Mouse (Mus musculus) liver, embryonic 14.5 days (tissue): ENCODE measurements around the gene Tbc1d16. TPM values are rescaled to one million over a fixed set of nuclear protein-coding genes. Genes with fewer than 3 reads are reported as not detected.
"Not testable (repeated sequence)": the region's sequence is repeated elsewhere in the genome, so short reads cannot be mapped to it uniquely, and the experiment has no call there.

ENCODE experiments used
- ATAC-seq: fragments of 200-750 bp; cut with Nextera tagmentation; 2 replicates; pipeline ENCODE4 v1.8.0; 2017; ENCODE audit warnings: moderate number of reproducible peaks, mild to moderate bottlenecking, moderate library complexity; ENCODE audit not compliant: insufficient read depth
- DNase-seq, 3 experiments: peaks; one replicate each; pipeline ENCODE4 v3.0.0-alpha.2; 2012 to 2013; ENCODE audit warnings: low read depth in 3 of 3, low spot score in 3 of 3
- H3K27ac ChIP-seq: fragments of 300-500 bp; sonication (generic); 2 replicates; pipeline ENCODE4 v1.5.1; 2014; ENCODE audit warnings: moderate library complexity, mild to moderate bottlenecking, control low read depth, inconsistent platforms
- H3K27me3 ChIP-seq: fragments of 300-500 bp; sonication (generic); 2 replicates; pipeline ENCODE4 v1.6.1; 2014; ENCODE audit warnings: mild to moderate bottlenecking, low read length, moderate library complexity; ENCODE audit not compliant: control insufficient read depth, insufficient read depth
- H3K36me3 ChIP-seq: fragments of 300-500 bp; sonication (generic); replicated peaks from 2 replicates; pipeline ENCODE4 v1.6.1; 2014; ENCODE audit warnings: low read depth; ENCODE audit not compliant: control insufficient read depth, insufficient read depth
- H3K4me1 ChIP-seq, 2 experiments: fragments of 200-500 bp in 1 of 2; fragments of 300-500 bp in 1 of 2; sonication (generic) in 1 of 2; replicated peaks; 2 replicates each; pipeline ENCODE4 v1.6.1; 2012 to 2014; ENCODE audit warnings: antibody characterized with exemption in 1 of 2, inconsistent platforms in 1 of 2, low read length in 1 of 2; ENCODE audit not compliant: control insufficient read depth in 2 of 2, insufficient read depth in 2 of 2
- H3K4me2 ChIP-seq: fragments of 300-500 bp; sonication (generic); 2 replicates; pipeline ENCODE4 v1.6.1; 2014; ENCODE audit warnings: low read depth, mild to moderate bottlenecking, control low read depth, moderate library complexity
- H3K4me3 ChIP-seq, 2 experiments: fragments of 200-500 bp in 1 of 2; fragments of 300-500 bp in 1 of 2; sonication (generic) in 1 of 2; 2 replicates each; pipeline ENCODE4 v1.5.1; 2012 to 2014; ENCODE audit warnings: low read depth in 2 of 2, low read length in 2 of 2, mild to moderate bottlenecking in 2 of 2, control low read depth in 1 of 2, inconsistent platforms in 1 of 2, moderate library complexity in 1 of 2; ENCODE audit not compliant: insufficient read depth in 1 of 2
- H3K9ac ChIP-seq: fragments of 300-500 bp; sonication (generic); replicated peaks from 2 replicates; pipeline ENCODE4 v1.6.1; 2014; ENCODE audit warnings: mild to moderate bottlenecking, control low read depth, moderate library complexity
- H3K9me3 ChIP-seq: fragments of 300-500 bp; sonication (generic); 2 replicates; pipeline ENCODE4 v1.6.1; 2016; ENCODE audit warnings: low read length, mixed read lengths; ENCODE audit not compliant: control insufficient read depth
- CTCF ChIP-seq: IDR thresholded peaks from 2 replicates; pipeline ENCODE4 v1.5.1; 2016; ENCODE audit warnings: antibody characterized with exemption, low read depth, control low read depth
- EP300 ChIP-seq: IDR thresholded peaks from 2 replicates; pipeline ENCODE4 v1.6.1; 2016; ENCODE audit warnings: antibody characterized with exemption, low read depth
- WGBS: fragments of 180-500 bp; shearing (Covaris S2); extraction: QIAGEN DNeasy Blood & Tissue Kit; methylation state at CpG from one replicate; pipeline ENCODE4 v1.1.7; 2014; ENCODE audit not compliant: insufficient replicate concordance; 5-methylcytosine and 5-hydroxymethylcytosine counted together
- polyA plus RNA-seq, 2 experiments: library from polyadenylated mRNA; depleted of rRNA in 1 of 2; stranded (reverse) in 1 of 2; unstranded in 1 of 2; fragments of >200 nt; fragmentation: Nextera tagmentation in 1 of 2; extraction: Ambion mirVana in 1 of 2; gene quantifications; 2 replicates each; pipeline versions ENCODE4 v1.2.1 to v1.2.3; 2012 to 2014

Tbc1d16 gene
- polyA plus RNA-seq (2012; rRNA removed) (0.92 and 1.0 TPM in 2 replicates), polyA plus RNA-seq (2014; fragmentation: Nextera tagmentation; extraction: Ambion mirVana) (0.58 and 0.76 TPM in 2 replicates)

GRCm38 (mm10) chr11:119228091-119228781 lies at the start of gene Tbc1d16, which contains the start of gene Ccdc40:
Gene Tbc1d16, minus strand, starts transcription at chr11:119228499.
Gene Ccdc40, plus strand, starts transcription at chr11:119228572.
- 0 out of 2 replicates have a peak within 1 kb of the TSS, but pooled peaks have one; percentile 1 for H3K9ac ChIP-seq
- no peaks in the 10 kb centered on the region for H3K9me3 ChIP-seq
- WGBS = under 1% methylated on average over 66 of the region's 66 CpGs
- ATAC-seq = peak; percentile 78
- TF ChIP-seq EP300 (no peak), CTCF (no peak)
- no peak within 1 kb of the TSS for H3K27ac ChIP-seq
- peak; percentile 20 to 31 (median 28) for DNase-seq
- H3K4me1 ChIP-seq = no peaks in the 10 kb centered on the region; a peak in 1 of 4 replicates
- no peaks in the 10 kb centered on the region for H3K36me3 ChIP-seq
- H3K27me3 ChIP-seq = peaks cover 29% of the 10 kb centered on the region
- peak within 1 kb of the TSS; percentile 71 for H3K4me2 ChIP-seq
- H3K4me3 ChIP-seq = peak within 1 kb of the TSS; percentile 52 to 53

- Histone ChIP-seq H3K27ac (no peak overlapping the region), H3K9ac (no peak overlapping the region), H3K4me3 (no peak overlapping the region), H3K36me3 (no peaks in the 10 kb centered on the region; the same call in 1 of the 2 replicates), H3K4me2 (no peak overlapping the region), H3K4me1 (peaks cover 0 to 6% of the 10 kb centered on the region in 2 experiments; a peak in 2 of 4 replicates), H3K27me3 (no peaks in the 10 kb centered on the region), H3K9me3 (no peaks in the 10 kb centered on the region)
- DNase-seq (no peak), ATAC-seq (no peak)
- 76% methylated on average over 8 of the region's 8 CpGs for WGBS
- TF ChIP-seq EP300 (no peak), CTCF (peak; percentile 71)
These were observed 45.1 kb upstream of the Tbc1d16 start for GRCm38 (mm10) chr11:119273186-119273930.

GRCm38 (mm10) chr11:119272492-119272891 lies 44.2 kb upstream of the Tbc1d16 start:
- not testable (repeated sequence) for H3K9me3 ChIP-seq, ATAC-seq, H3K27me3 ChIP-seq, H3K4me2 ChIP-seq, DNase-seq, H3K4me3 ChIP-seq, H3K36me3 ChIP-seq, H3K4me1 ChIP-seq, H3K27ac ChIP-seq, H3K9ac ChIP-seq
- peak; percentile 65 for TF ChIP-seq CTCF
- WGBS = 45% methylated on average over 3 of the region's 3 CpGs

GRCm38 (mm10) chr11:119268557-119269195 lies 40.4 kb upstream of the Tbc1d16 start:
- no peak for ATAC-seq
- no peaks in the 10 kb centered on the region for H3K36me3 ChIP-seq
- no peaks in the 10 kb centered on the region for H3K9me3 ChIP-seq
- TF ChIP-seq CTCF = no peak
- no peak for TF ChIP-seq EP300
- no peak overlapping the region for H3K27ac ChIP-seq
- H3K27me3 ChIP-seq = no peaks in the 10 kb centered on the region
- peak overlapping the region; percentile 58 to 64 for H3K4me3 ChIP-seq
- H3K9ac ChIP-seq = no peak overlapping the region; the same call in 1 of the 2 replicates
- peak overlapping the region; percentile 65 for H3K4me2 ChIP-seq
- DNase-seq = no peak
- H3K4me1 ChIP-seq = peaks cover 0 to 11% of the 10 kb centered on the region in 2 experiments; a peak in 2 of 4 replicates
- 68% methylated on average over 16 of the region's 16 CpGs for WGBS
